Mouse (Mus musculus): Measurements from ENCODE around the gene Rbm18.

DNA sequence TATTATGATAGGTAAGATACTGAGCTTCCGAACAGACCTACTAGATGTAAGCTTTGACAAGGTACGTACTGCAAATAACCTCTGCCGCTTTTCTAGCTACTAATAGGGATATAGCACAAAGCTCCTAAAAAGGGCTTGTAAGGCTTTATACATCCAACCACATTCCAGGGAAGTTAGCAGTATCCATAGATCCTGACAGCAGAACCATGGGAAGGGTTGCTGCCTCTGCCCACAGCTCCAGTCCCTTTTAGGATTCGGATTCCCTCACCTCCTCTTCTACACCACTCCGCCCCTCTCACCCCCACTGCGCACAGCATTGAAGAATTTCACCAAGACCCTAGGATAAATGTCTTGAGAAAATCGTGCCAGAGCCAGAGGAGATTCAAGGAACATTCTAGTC is 43.3 kb downstream of the Rbm18 start:
- TF ChIP-seq GATA1 (IDR thresholded peaks at IDR 0.05; ENCODE audit: low read length) (no peak), TAL1 (IDR thresholded peaks at IDR 0.05; ENCODE audit: low read length) (no peak)
